ENCODE assay signal across 9 mouse cellular contexts in the genomic region with DNA sequence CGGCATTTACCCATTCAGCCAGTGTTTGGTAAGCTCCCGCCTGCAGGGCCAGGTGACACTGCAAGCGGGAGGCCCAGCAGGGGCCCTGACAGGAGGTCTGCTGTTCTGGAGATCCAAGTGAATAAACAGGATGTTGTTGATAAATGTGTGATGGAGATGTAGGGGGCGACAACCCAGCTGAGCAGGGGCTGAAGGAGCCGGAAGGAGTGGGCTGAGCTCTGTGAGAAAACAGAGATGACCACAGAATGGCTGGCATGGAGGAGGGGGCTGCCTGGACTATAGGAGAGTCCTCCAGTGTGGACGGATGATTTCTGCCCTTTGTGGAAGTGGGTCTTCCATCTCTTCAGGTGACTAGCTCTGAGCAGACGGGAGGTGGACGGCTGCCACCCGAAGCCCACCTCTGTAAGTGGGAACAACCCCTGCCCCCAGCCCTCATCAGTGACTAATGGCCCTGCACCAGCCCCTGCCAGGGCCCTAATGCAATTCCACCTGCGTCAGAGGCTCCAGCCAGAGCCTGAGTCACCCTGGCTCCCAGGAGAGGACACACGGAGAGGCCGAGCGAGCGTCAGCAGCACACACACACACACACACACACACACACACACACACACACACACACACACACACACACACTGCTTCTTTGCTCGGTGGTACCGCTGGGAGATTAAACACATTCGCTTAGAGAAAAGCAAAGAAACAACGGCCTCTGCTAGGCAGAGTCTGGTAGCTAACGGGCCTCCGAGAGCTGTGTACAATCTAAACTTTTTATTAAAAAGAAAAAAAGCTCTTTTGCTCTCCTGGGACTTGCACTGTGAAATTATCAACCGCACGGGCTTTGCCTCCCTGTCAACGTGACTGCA. TPM values are rescaled to one million over a fixed set of nuclear protein-coding genes. Genes with fewer than 3 reads are reported as not detected.
DNase-seq lines count a peak whose midpoint lies in the region; ATAC-seq lines count a peak whose summit lies in the region.
"Had no signal": no experiment of that assay in that cellular context is flagged by ENCODE, and none has a peak within 500 bp of the region (broad histone marks: within the 10 kb centered on the region; RNA-seq: fewer than 3 reads in every experiment).

No protein-coding gene starts in this region.

- no peaks in the 10 kb centered on the region for H3K36me3 ChIP-seq in forebrain, embryonic 15.5 days
- no peaks in the 10 kb centered on the region for H3K36me3 ChIP-seq in hindbrain, embryonic 10.5 days
- H3K36me3 ChIP-seq in limb, embryonic 12.5 days = no peaks in the 10 kb centered on the region
- H3K36me3 ChIP-seq in neural tube, embryonic 12.5 days = no peaks in the 10 kb centered on the region

- DNase-seq in urinary bladder, adult 18-20 months (ENCODE audit: low spot score in 2 of 2) = peak; percentile 21 to 65
- no peak for DNase-seq in urinary bladder, postnatal 4 days (ENCODE audit: low spot score in 2 of 2)
- peak; percentile 45 for DNase-seq in hindbrain, embryonic 10.5 days (ENCODE audit: low spot score)
- no peak for DNase-seq in thymus, postnatal 10 days (ENCODE audit: low spot score in 2 of 2)

- no peak overlapping the region; the same call in 1 of the 2 replicates for H3K27ac ChIP-seq in forebrain, embryonic 15.5 days (replicated peaks)
- peak overlapping the region; percentile 75 for H3K27ac ChIP-seq in hindbrain, embryonic 10.5 days
- H3K27ac ChIP-seq in limb, embryonic 12.5 days = peak overlapping the region; percentile 64
- H3K27ac ChIP-seq in neural tube, embryonic 12.5 days = peak overlapping the region; percentile 64
- H3K27ac ChIP-seq: layer of hippocampus, adult 2 months had no signal

- 0 out of 2 replicates have a peak overlapping the region, but pooled peaks have one; percentile 5 for H3K4me2 ChIP-seq in forebrain, embryonic 15.5 days (replicated peaks)
- H3K4me2 ChIP-seq in limb, embryonic 12.5 days = peak overlapping the region; percentile 38
- H3K4me2 ChIP-seq in neural tube, embryonic 12.5 days (replicated peaks) = peak overlapping the region; percentile 39

- peaks cover 31% of the 10 kb centered on the region for H3K4me1 ChIP-seq in forebrain, embryonic 15.5 days
- peaks cover 54% of the 10 kb centered on the region for H3K4me1 ChIP-seq in hindbrain, embryonic 10.5 days (replicated peaks)
- peaks cover 42% of the 10 kb centered on the region for H3K4me1 ChIP-seq in limb, embryonic 12.5 days (replicated peaks)
- H3K4me1 ChIP-seq in neural tube, embryonic 12.5 days = peaks cover 43% of the 10 kb centered on the region

- no peak overlapping the region for H3K9ac ChIP-seq in forebrain, embryonic 15.5 days (replicated peaks)
- peak overlapping the region; percentile 12 for H3K9ac ChIP-seq in limb, embryonic 12.5 days (replicated peaks)
- no peak overlapping the region for H3K9ac ChIP-seq in neural tube, embryonic 12.5 days

- WGBS in forebrain, embryonic 15.5 days = 12% methylated on average over 23 of the region's 23 CpGs
- 24% methylated on average over 23 of the region's 23 CpGs for WGBS in hindbrain, embryonic 10.5 days
- 14% methylated on average over 23 of the region's 23 CpGs for WGBS in limb, embryonic 12.5 days
- 13% methylated on average over 23 of the region's 23 CpGs for WGBS in neural tube, embryonic 12.5 days

- ATAC-seq in forebrain, embryonic 15.5 days (replicated peaks) = peak; percentile 57
- 0 out of 2 replicates have a peak, but pooled peaks have one; percentile 16 for ATAC-seq in limb, embryonic 12.5 days (ENCODE audit: insufficient number of reproducible peaks, insufficient read depth, low FRiP score, low TSS enrichment, low read depth)
- ATAC-seq in neural tube, embryonic 12.5 days (ENCODE audit: low FRiP score, low read depth) = peak; percentile 78
- no peak for ATAC-seq in inflammation-experienced regulatory T-cells, adult 6 months

- 0 out of 2 replicates have a peak, but pooled peaks cover 3% of the 10 kb centered on the region for H3K9me3 ChIP-seq in forebrain, embryonic 15.5 days
- H3K9me3 ChIP-seq in hindbrain, embryonic 10.5 days = no peaks in the 10 kb centered on the region
- no peaks in the 10 kb centered on the region for H3K9me3 ChIP-seq in limb, embryonic 12.5 days
- no peaks in the 10 kb centered on the region for H3K9me3 ChIP-seq in neural tube, embryonic 12.5 days

- no peaks in the 10 kb centered on the region for H3K27me3 ChIP-seq in forebrain, embryonic 15.5 days
- H3K27me3 ChIP-seq in hindbrain, embryonic 10.5 days (ENCODE audit: insufficient read depth, poor library complexity, severe bottlenecking) = no peaks in the 10 kb centered on the region
- no peaks in the 10 kb centered on the region for H3K27me3 ChIP-seq in limb, embryonic 12.5 days
- no peaks in the 10 kb centered on the region for H3K27me3 ChIP-seq in neural tube, embryonic 12.5 days (replicated peaks)

- H3K4me3 ChIP-seq in forebrain, embryonic 15.5 days = no peak overlapping the region
- peak overlapping the region; percentile 16; the same call in 1 of the 2 replicates for H3K4me3 ChIP-seq in hindbrain, embryonic 10.5 days
- no peak overlapping the region for H3K4me3 ChIP-seq in limb, embryonic 12.5 days (replicated peaks)
- H3K4me3 ChIP-seq in neural tube, embryonic 12.5 days = no peak overlapping the region
- H3K4me3 ChIP-seq: layer of hippocampus, adult 2 months had no signal

RNA-seq across cellular contexts. Expression of a gene that starts 52.9 kb away (rescaled TPM):
- 8.7 and 15.7 TPM in 2 replicates for polyA plus RNA-seq in forebrain, embryonic 15.5 days (2015; fragmentation: Nextera tagmentation; extraction: Ambion mirVana)
- polyA plus RNA-seq in hindbrain, embryonic 10.5 days (2016; fragmentation: Nextera tagmentation; extraction: Ambion mirVana) = 11.7 and 14.9 TPM in 2 replicates
- 11.0 and 14.8 TPM in 2 replicates for polyA plus RNA-seq in limb, embryonic 12.5 days (2016; fragmentation: Nextera tagmentation; extraction: Ambion mirVana)
- 15.7 and 19.1 TPM in 2 replicates for polyA plus RNA-seq in neural tube, embryonic 12.5 days (2016; fragmentation: Nextera tagmentation; extraction: Ambion mirVana)
- 1 to 10 TPM; 1.3 to 2.4 (median 1.7) TPM for polyA plus RNA-seq in inflammation-experienced regulatory T-cells, adult 6 months (2017; shearing (Covaris generic))

Comparison
In these comparisons a context has a peak if more than half of its experiments do, and no peak if none do; other contexts are left out.
1. DNase-seq: peak in urinary bladder, adult 18-20 months (2 of 2) and hindbrain, embryonic 10.5 days (single experiment); none in urinary bladder, postnatal 4 days (0 of 2) and thymus, postnatal 10 days (0 of 2).
2. Peak in every context shown above with its lines, with median percentiles within 50 percentile points of each other: H3K4me2 ChIP-seq.